ENCODE assay signal across 14 mouse cellular contexts in genomic region chr13:52517021-52517420, GRCm38 (mm10). TPM values are rescaled to one million over a fixed set of nuclear protein-coding genes. Genes with fewer than 3 reads are reported as not detected.
"Had no signal": no experiment of that assay in that cellular context is flagged by ENCODE, and none has a peak within 500 bp of the region (broad histone marks: within the 10 kb centered on the region; RNA-seq: fewer than 3 reads in every experiment).

No protein-coding gene starts in this region.

- DNase-seq: gastrocnemius, postnatal 14 days; gastrocnemius, postnatal 36 days; heart, adult 2 months; heart, postnatal 14 days; heart, postnatal 36 days; kidney, adult 11 months; kidney, adult 2 months; kidney, adult 9 months; kidney, postnatal 14 days; kidney, postnatal 36 days; layer of hippocampus, adult 9-11 months; layer of hippocampus, postnatal 36 days; left cerebral cortex, postnatal 4 days had no signal

RNA-seq across cellular contexts. Expression of gene Diras2, which starts 14.1 kb away (rescaled TPM):
- total RNA-seq: liver, adult 2 months had no signal
